Mouse (Mus musculus) embryo, embryonic 11 days (tissue): Measurements from ENCODE around the gene Col4a1.

Experiments used
- DNase-seq: peaks from one replicate; pipeline ENCODE4 v3.0.0-alpha.2; 2015

Col4a1 gene

DNA sequence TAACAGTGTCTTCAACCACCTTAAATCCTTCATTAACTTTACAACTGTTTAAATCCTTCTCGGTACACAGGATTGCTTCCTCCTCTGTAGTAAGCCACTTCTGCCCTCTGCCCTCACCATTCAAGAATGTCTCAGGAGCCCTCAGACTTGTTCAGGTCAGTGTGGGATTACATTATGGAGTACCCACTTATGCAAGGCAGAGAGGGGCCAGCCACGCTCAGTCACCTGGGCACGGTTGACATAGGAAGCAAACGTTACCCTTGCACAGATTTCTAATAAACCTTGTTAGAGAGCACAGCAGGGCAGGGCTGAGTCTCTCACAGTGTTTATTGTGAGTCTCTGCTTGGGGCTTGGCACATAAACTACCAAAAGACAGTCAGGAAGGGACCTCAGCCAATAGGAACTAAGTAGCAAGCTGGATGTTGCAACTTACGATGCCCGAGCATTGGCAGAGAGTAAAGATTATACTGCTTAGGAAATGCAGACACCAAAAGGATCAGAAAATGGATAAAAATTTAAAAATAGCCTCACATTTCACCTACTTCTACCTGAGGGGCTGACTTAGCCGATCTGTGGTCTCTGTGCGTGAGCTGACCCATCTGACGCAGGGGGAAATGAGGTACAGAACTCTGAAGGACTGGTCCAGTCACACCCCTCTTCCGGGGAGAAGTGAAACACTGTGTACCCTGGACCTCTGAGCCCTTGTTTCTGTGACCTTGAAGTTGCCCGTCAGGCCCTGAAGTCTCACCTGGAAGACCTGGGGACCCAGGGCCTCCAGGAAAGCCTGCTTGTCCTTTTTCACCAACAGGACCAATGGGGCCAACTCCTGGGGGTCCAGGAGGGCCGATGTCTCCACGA lies 86.8 kb downstream of the Col4a1 start:
- DNase-seq, result no peak

DNA sequence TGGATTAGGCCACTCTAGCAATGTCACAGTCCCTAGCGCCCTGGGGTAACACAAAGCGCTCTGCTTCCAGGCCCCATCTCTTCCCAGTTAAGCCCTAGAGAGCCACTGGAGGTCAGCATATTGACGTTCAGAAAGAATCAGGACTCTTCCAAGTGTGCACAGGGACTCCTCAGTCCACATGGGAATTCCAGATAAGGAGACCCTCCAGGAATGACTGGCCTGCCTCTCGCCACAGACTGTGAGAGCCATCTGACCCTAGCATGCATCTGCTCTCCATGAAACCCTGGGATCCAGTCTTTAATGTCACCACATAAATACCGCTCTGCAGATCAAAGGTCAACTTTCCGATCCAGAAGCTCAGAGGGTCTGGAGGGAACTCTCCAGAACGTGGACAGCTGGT lies 88.4 kb downstream of the Col4a1 start:
- DNase-seq, result no peak

- no peak for DNase-seq
Measured at GRCm38 (mm10) chr8:11221353-11221752, 91.3 kb downstream of the Col4a1 start.

- DNase-seq, result no peak
Measured at GRCm38 (mm10) chr8:11219282-11219681, 93.3 kb downstream of the Col4a1 start.

DNA sequence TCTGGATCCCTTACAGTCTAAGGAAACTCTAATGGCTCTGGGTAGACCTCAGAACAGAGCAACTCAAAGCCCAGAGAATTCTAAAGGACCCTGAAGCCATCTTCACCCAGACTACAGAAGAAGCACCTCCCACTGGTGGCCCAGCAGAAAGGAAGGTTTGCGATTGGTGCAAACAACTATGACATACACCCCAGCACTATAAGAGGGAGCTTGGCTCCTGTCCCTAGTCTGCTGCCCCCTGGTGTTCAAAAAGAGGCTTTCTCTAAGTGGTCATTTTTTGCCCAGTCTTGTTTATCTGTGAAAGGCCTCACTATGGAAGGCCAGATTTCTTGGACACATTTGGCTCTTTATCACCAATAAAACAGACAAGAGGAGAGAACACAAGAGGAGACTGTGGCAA lies 97.4 kb downstream of the Col4a1 start:
- DNase-seq, result peak; percentile 84

- no peak for DNase-seq
Measured at GRCm38 (mm10) chr8:11206509-11206908, 106.1 kb downstream of the Col4a1 start.

GRCm38 (mm10) chr8:11205532-11205931 lies 107.1 kb downstream of the Col4a1 start:
- no peak for DNase-seq

- no peak for DNase-seq
Measured at GRCm38 (mm10) chr8:11203260-11204110, 109.1 kb downstream of the Col4a1 start.

DNA sequence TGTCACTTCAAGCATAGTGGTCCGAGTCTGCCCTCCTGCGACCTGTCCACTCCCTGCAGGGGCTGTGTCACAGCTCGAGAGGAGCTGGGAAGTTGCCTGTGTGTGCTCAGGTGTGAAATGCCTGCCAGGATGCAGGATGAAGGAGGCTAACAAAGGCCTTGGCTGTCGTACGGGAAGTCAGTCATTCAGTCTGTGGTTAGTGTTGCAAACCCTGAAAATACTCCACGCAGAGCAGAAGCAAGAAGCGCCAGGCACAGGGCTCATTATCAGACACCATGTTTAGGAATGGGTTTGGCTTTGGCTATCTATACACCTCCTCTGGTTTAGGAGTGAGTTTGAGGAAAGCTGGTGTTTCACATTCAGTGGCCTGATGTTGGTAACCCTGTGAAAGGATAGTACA lies 114.0 kb downstream of the Col4a1 start:
- DNase-seq, result no peak

DNA sequence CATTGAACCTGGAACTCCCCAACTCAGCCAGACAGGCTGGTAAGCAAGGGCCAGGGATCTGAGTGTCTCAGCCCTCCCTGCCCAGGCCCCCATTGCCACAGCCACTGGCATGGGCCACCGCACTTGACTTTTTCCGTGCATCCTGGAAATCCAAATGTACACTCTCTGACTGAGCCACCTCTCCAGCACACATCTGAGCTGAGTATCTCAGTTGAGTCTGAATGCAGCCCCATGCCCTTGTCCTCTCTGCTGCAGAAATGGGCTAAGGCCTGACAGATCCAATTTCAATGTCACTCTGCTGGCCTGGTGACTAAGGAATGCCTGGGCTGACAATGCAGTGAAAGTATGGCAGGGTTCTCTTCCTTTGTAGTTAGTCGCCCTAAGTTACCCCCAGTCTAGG lies 114.6 kb downstream of the Col4a1 start:
- DNase-seq, result no peak

GRCm38 (mm10) chr8:11197261-11197660 lies 115.4 kb downstream of the Col4a1 start:
- DNase-seq, result no peak

DNA sequence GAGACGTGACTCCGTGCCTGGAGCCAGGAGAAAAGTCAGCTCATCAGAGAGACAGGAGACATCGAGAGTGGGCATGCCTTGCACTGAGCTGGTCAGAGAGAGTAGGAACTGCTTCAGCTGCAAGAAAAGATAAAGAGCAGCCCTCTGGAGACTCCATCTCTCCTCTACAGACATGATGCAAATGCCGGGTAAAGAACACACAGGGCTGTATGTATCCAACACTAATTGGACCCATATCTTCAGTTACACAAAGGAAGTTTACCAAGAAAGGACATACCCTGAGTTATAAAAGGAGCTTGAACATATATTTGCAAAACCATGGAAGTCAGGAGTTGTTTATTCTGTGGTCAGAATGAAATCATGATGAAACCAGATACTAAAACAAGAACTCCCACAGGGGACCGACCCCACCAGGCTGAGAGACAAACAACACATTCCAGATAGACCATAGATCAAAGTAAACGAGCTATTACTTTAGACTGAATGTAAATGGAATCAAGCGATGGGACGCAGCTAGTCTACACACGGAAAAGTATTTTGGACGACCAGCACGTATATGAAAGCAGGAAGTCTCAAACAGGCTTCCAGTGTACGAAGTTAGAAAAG lies 119.8 kb downstream of the Col4a1 start:
- no peak for DNase-seq

DNA sequence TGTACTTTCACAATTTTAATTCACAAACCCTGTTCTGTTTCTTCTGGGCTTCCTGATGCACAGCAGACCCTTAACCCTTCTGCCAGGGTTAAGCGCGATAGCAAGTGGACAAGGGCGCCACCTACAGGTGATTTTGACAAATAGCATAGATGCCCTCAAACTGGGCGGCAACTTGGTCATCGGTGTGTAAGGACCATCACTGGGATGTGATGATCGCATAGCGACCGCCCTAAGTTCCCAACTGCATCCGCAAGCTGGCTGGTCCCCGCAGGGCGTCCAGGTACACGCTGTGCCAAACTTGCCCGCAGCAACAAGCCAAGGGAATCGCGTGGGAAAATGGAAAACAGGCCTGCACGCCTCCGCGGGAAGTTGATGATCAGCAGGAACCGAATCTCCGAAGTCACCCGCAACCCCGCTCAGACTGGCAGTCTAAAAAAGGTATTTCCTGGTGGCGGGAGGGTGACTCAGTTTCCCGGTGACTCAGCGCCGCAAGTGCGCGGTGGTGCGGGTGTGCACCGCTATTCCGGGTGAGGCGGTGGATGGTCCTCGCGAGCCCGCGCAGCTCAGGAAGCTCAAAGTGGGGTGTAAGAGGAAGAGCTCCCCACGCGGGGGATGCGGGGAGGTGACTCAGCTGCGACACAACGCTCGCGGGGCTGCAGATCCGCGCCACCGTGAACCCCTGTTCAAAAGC lies 124.9 kb downstream of the Col4a1 start:
- DNase-seq, result peak; percentile 90

DNA sequence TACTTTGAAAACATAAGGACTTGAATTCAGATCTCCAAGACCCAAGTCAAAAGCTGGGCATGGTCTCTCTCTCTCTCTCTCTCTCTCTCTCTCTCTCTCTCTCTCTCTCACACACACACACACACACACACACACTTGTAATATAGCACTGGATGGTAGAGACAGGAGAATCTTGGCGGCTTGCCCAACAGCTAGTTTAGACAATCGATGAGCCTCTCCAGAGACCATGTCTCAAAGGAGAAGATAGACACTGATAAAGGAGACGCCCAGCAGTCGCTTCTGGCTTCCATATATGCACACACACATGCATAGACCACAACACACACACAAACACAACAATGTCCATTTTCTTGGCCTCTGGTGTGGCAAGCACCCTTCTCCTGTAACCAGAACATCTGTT lies 126.2 kb downstream of the Col4a1 start:
- no peak for DNase-seq

DNA sequence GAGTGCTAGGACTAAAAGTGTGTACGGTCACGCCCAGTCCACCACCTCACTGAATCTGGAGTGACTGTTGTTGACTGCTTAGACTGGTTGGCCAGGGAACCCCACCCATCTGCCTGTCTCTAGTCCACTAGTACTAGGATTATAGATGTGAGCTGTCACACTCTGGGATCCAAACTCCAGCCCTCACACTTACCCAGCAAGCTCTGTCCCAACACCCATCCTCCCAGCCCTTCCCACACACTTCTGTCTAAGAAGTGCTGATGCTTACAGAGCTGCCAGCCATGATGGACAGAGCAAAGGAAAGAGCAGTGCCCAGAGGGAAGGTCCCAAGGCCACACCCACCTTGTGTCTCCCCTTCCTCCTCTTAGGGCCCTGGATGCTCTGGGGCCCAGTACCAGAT lies 127.0 kb downstream of the Col4a1 start:
- DNase-seq, result no peak

- DNase-seq, result no peak
Measured at GRCm38 (mm10) chr8:11183611-11184031, 129.0 kb downstream of the Col4a1 start.

- DNase-seq, result no peak
Measured at GRCm38 (mm10) chr8:11182606-11183005, 130.0 kb downstream of the Col4a1 start.

- DNase-seq, result peak; percentile 18
Measured at GRCm38 (mm10) chr8:11182148-11182484, 130.5 kb downstream of the Col4a1 start.

DNA sequence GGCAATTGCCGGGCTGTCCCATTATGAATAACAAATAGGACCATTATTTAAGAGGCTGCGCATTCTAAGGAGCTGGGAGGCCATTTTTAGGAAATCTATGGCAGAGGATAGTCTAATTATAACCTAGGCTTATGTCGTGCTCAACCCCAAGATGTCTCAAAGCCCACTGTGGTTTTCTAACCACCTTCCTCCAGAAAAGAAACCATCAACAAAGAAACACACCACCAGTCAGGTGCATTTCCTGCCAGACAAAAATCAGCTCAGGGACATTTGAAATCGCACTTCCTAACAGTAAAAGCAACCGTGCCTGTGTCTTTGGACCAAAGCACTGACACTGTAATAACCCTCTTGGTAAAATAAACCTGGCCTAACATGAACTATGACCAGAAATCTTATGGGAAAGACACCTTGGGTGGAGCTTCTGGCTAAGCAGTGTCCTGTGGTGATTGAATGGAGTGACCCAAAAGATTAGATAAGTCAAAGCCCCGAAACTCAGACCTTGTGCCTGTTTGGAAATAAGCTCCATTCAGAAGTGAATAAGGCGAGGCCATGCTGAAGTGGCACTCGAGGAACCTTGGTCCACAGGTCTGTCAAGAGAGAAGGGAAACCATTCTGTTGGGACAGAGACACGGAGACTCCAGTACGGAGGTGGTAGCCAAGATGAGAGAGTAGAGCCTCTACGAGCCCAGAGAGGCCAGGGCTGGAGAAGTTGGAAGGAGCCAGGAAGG lies 131.0 kb downstream of the Col4a1 start:
- DNase-seq, result no peak

DNA sequence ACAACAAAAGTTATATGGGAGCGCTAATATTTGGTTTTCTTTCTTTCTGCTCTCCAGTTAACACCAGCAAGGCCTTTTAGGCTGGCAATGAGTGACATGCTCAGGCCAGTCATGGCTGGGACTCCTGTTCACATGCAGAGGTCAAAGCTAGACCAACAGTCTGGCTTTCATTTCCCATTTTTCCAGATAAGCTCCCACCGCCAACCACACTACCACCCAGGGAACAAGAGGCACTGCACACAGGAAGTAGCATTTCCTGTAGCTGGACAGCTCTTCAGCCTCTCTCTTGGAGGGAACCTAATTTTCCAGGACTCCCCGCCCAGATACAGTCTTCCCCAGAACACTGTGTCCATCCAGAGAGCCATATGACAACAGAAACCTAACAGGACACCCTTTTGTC lies 132.8 kb downstream of the Col4a1 start:
- no peak for DNase-seq

- no peak for DNase-seq
Measured at GRCm38 (mm10) chr8:11176393-11176792, 136.2 kb downstream of the Col4a1 start.
